Mouse (Mus musculus) liver, embryonic 14.5 days (tissue): Measurements from ENCODE around the gene Pex14. TPM values are rescaled to one million over a fixed set of nuclear protein-coding genes. Genes with fewer than 3 reads are reported as not detected.

Source experiments
- ATAC-seq: fragments of 200-750 bp; cut with Nextera tagmentation; 2 replicates; pipeline ENCODE4 v1.8.0; 2017; ENCODE audit warnings: moderate number of reproducible peaks, mild to moderate bottlenecking, moderate library complexity; ENCODE audit not compliant: insufficient read depth
- DNase-seq, 3 experiments: peaks; one replicate each; pipeline ENCODE4 v3.0.0-alpha.2; 2012 to 2013; ENCODE audit warnings: low read depth in 3 of 3, low spot score in 3 of 3
- H3K27ac ChIP-seq: fragments of 300-500 bp; sonication (generic); 2 replicates; pipeline ENCODE4 v1.5.1; 2014; ENCODE audit warnings: moderate library complexity, mild to moderate bottlenecking, control low read depth, inconsistent platforms
- H3K27me3 ChIP-seq: fragments of 300-500 bp; sonication (generic); 2 replicates; pipeline ENCODE4 v1.6.1; 2014; ENCODE audit warnings: mild to moderate bottlenecking, low read length, moderate library complexity; ENCODE audit not compliant: control insufficient read depth, insufficient read depth
- H3K36me3 ChIP-seq: fragments of 300-500 bp; sonication (generic); replicated peaks from 2 replicates; pipeline ENCODE4 v1.6.1; 2014; ENCODE audit warnings: low read depth; ENCODE audit not compliant: control insufficient read depth, insufficient read depth
- H3K4me1 ChIP-seq, 2 experiments: fragments of 200-500 bp in 1 of 2; fragments of 300-500 bp in 1 of 2; sonication (generic) in 1 of 2; replicated peaks; 2 replicates each; pipeline ENCODE4 v1.6.1; 2012 to 2014; ENCODE audit warnings: antibody characterized with exemption in 1 of 2, inconsistent platforms in 1 of 2, low read length in 1 of 2; ENCODE audit not compliant: control insufficient read depth in 2 of 2, insufficient read depth in 2 of 2
- H3K4me2 ChIP-seq: fragments of 300-500 bp; sonication (generic); 2 replicates; pipeline ENCODE4 v1.6.1; 2014; ENCODE audit warnings: low read depth, mild to moderate bottlenecking, control low read depth, moderate library complexity
- H3K4me3 ChIP-seq, 2 experiments: fragments of 200-500 bp in 1 of 2; fragments of 300-500 bp in 1 of 2; sonication (generic) in 1 of 2; 2 replicates each; pipeline ENCODE4 v1.5.1; 2012 to 2014; ENCODE audit warnings: low read depth in 2 of 2, low read length in 2 of 2, mild to moderate bottlenecking in 2 of 2, control low read depth in 1 of 2, inconsistent platforms in 1 of 2, moderate library complexity in 1 of 2; ENCODE audit not compliant: insufficient read depth in 1 of 2
- H3K9ac ChIP-seq: fragments of 300-500 bp; sonication (generic); replicated peaks from 2 replicates; pipeline ENCODE4 v1.6.1; 2014; ENCODE audit warnings: mild to moderate bottlenecking, control low read depth, moderate library complexity
- H3K9me3 ChIP-seq: fragments of 300-500 bp; sonication (generic); 2 replicates; pipeline ENCODE4 v1.6.1; 2016; ENCODE audit warnings: low read length, mixed read lengths; ENCODE audit not compliant: control insufficient read depth
- CTCF ChIP-seq: IDR thresholded peaks from 2 replicates; pipeline ENCODE4 v1.5.1; 2016; ENCODE audit warnings: antibody characterized with exemption, low read depth, control low read depth
- EP300 ChIP-seq: IDR thresholded peaks from 2 replicates; pipeline ENCODE4 v1.6.1; 2016; ENCODE audit warnings: antibody characterized with exemption, low read depth
- WGBS: fragments of 180-500 bp; shearing (Covaris S2); extraction: QIAGEN DNeasy Blood & Tissue Kit; methylation state at CpG from one replicate; pipeline ENCODE4 v1.1.7; 2014; ENCODE audit not compliant: insufficient replicate concordance; 5-methylcytosine and 5-hydroxymethylcytosine counted together
- polyA plus RNA-seq, 2 experiments: library from polyadenylated mRNA; depleted of rRNA in 1 of 2; stranded (reverse) in 1 of 2; unstranded in 1 of 2; fragments of >200 nt; fragmentation: Nextera tagmentation in 1 of 2; extraction: Ambion mirVana in 1 of 2; gene quantifications; 2 replicates each; pipeline versions ENCODE4 v1.2.1 to v1.2.3; 2012 to 2014

Pex14 gene
- polyA plus RNA-seq, 2 experiments, result 11.4 to 14.9 TPM

DNA sequence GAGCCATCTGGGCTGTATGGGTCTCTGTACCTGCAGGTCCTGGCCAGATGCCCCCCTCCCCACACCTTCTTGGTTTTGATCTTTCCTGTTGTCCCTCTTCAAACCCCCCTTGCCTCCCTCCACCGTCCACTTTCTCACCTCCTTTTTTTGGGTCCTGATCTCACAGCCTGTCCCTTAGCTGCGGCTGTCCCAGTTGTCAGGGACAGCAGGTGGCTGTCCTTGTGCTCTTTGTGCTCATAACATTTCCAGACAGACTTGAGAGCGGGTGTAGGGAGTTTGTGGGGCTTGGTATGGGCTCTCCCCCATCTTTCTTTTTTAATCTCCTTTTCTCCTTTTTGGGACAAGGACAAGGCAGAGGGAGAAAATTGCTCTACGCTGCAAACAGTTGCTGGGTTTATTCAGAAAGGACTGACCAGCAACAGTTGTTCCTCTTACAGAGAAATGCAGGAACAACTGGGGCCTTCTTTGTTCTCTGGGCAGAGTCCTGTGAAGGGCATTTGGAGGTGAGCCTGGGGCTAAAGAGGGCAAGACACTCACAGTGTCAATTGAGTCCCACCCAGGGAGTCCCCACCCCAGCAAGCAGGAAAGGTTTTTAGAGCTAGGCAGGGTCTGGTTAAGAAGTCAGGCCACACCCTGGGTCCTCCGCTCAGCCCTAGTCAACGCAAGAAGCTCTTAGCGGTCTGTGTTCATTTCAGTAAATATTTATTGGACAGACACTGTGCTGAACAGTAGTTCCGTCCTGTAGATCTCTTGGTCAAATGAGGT, 186.7 kb downstream of the Pex14 start:
- Histone ChIP-seq H3K27me3 (no peaks in the 10 kb centered on the region), H3K27ac (no peak overlapping the region), H3K4me3 (no peak overlapping the region), H3K4me2 (no peak overlapping the region), H3K36me3 (no peaks in the 10 kb centered on the region), H3K9ac (no peak overlapping the region), H3K4me1 (no peaks in the 10 kb centered on the region), H3K9me3 (no peaks in the 10 kb centered on the region)
- DNase-seq (no peak), ATAC-seq (no peak)
- WGBS, result 61% methylated on average over 8 of the region's 8 CpGs
- no peak for TF ChIP-seq CTCF
- TF ChIP-seq EP300, result no peak

DNA sequence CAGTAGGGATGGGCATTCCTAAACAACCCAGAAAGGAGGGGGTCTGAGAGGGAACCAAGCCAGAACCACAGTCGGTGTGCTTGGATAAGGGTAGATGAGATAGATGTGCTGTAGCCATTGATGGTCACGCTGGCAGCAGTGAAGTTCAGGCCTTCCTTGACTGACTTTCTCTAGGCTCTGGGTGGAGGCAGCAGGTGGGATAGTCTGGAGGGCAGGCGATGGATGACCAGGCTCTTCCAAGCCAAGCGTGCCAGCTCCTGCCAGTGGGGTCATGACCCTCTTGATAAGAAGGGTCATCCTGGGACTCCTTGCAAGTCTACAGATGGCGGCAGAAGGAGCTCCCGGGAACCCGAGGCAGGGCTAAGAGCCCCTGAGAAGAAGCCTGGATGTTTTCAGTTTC, 187.5 kb downstream of the Pex14 start:
- TF ChIP-seq CTCF (no peak), EP300 (no peak)
- 56% methylated on average over 7 of the region's 7 CpGs for WGBS
- ATAC-seq, result no peak
- no peaks in the 10 kb centered on the region for H3K4me1 ChIP-seq
- H3K27me3 ChIP-seq, result no peaks in the 10 kb centered on the region
- no peak overlapping the region for H3K4me3 ChIP-seq
- no peak overlapping the region for H3K4me2 ChIP-seq
- H3K36me3 ChIP-seq, result no peaks in the 10 kb centered on the region
- H3K9me3 ChIP-seq, result no peaks in the 10 kb centered on the region
- no peak overlapping the region for H3K27ac ChIP-seq
- no peak overlapping the region for H3K9ac ChIP-seq
- DNase-seq, result no peak

Other genes starting within 250 kb of the Pex14 start
- 11.2 and 13.1 TPM in 2 replicates for gene Dffa, start 4.3 kb upstream of the Pex14 start, polyA plus RNA-seq (2012; rRNA removed)
- 13.2 and 13.6 TPM in 2 replicates for gene Dffa, start 4.3 kb upstream of the Pex14 start, polyA plus RNA-seq (2014; fragmentation: Nextera tagmentation; extraction: Ambion mirVana)
- not detected in 2 replicates for gene Cort, start 26.9 kb upstream of the Pex14 start, polyA plus RNA-seq (2012; rRNA removed)
- not detected in 2 replicates for gene Cort, start 26.9 kb upstream of the Pex14 start, polyA plus RNA-seq (2014; fragmentation: Nextera tagmentation; extraction: Ambion mirVana)
- gene Cenps, start 37.8 kb upstream of the Pex14 start, polyA plus RNA-seq (2012; rRNA removed), result 7.6 and 12.3 TPM in 2 replicates
- 17.3 and 18.0 TPM in 2 replicates for gene Cenps, start 37.8 kb upstream of the Pex14 start, polyA plus RNA-seq (2014; fragmentation: Nextera tagmentation; extraction: Ambion mirVana)
- gene Pgd, start 66.9 kb upstream of the Pex14 start, polyA plus RNA-seq (2012; rRNA removed), result 41.8 and 44.6 TPM in 2 replicates
- gene Pgd, start 66.9 kb upstream of the Pex14 start, polyA plus RNA-seq (2014; fragmentation: Nextera tagmentation; extraction: Ambion mirVana), result 23.2 and 25.5 TPM in 2 replicates
- 3.6 and 4.3 TPM in 2 replicates for gene Kif1b, start 207.8 kb upstream of the Pex14 start, polyA plus RNA-seq (2012; rRNA removed)
- gene Kif1b, start 207.8 kb upstream of the Pex14 start, polyA plus RNA-seq (2014; fragmentation: Nextera tagmentation; extraction: Ambion mirVana), result 4.6 and 4.8 TPM in 2 replicates